Mouse (Mus musculus): ENCODE data around the gene Tbc1d30.

The Tbc1d30 gene

DNA sequence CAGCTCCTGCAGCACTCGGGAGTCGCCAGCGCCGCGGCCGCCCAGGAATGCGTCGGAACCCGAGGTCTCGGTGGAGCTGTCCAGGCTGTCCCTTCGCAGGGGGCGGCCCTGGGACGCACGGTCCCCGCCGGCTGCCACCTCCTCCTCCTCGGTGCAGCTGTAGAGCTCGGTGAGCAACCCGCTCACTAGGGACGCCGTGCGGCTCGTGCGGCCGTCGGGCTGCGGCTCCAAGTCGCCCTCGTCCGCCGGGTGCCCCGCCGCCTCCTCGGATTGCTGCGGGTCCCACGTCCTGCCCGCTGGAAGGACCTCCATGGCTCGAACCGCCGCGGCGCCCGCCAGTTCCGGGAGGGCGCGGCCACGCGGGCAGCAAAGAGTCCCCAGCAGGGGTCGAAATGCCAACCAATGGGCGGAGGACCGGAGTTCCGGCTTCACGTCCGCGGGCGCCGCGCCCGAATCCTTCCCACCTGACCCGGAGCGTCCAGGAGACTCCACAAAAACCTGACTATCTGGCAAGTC lies at the start of gene Tbc1d30:
Gene Tbc1d30, minus strand, starts transcription at position 213 of the 516 bp plus-strand sequence.
- peak in 1 of 2 experiments; percentile 40 for DNase-seq (ENCODE audit: low spot score in 2 of 2)

DNA sequence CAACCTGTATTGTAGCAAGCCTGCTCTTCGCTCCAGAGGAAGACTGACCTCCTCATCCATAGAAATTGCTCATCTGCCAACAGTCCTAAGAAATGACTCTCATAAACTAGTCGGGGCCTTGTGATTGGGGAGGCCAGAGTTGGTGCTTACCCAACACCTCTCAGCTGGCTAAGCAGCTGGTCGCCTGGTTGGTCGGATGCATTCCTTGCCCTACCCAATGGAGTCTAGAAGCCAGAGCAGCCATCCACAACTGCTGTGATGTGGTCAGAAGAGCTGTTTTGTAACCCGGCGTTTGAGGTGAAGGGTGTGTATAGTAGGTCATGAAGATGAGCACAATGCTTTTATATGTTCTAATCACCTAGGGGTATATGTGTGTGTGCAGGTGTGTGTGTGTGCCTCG lies 47.5 kb upstream of the Tbc1d30 start:
- DNase-seq (ENCODE audit: low spot score in 2 of 2): no peak

DNA sequence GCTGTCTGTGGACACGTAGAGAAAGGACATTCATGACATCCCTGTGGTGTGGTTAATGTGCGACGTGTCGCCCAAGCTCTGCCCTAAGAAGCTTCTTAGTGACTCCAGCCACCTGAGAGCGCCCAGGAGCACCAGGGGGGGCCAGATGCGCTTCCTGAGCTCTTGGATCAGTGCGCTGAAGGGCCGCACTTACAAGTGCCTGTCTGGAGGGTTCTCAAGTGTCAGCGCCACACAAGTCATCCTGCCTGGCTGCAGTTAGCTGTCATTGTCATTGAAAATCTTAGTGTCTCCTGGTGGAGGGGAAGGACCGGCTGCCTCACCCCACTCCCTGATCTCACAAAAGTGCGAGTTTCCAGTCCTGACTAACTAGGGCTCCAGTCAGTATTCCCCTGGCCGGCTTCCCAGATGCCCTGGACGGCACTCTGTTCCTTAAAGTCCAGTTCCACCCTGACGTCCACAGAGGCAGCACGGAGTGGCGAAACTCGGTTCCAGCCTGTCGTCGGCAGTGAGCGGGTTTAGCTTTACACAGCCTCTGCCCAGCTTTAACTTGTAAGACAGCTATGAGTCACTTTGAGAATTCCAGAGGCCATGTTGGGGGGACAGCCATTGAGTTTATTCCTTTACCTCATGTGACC lies 44.6 kb upstream of the Tbc1d30 start:
- no peak for DNase-seq (ENCODE audit: low spot score in 2 of 2)

DNA sequence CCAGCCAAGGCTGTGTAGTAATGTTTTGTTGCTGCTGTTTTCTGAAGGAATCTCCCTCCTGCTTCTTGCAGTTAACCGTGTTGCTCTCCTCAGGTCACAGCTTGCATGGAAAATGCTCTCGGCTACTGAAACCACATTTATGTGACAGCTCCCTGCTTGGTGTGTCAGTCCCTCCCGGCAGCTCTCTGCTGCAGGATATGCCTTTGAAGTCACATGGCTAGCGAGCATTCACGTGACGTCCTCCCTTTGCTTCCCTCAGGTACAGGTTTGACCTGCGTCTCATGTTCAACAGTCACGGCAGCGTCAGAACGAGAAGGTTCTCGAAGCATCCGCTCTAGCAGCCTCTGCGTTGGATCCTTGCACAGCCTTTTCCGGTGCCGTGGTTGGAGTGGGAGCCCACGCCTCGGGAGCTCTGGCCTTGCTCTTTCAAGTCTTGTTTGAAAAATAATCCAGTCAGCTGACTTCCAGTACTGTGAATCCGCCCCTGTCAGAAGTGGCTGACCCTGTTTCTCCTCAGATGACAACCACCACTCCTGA lies 43.8 kb upstream of the Tbc1d30 start:
- no peak for DNase-seq (ENCODE audit: low spot score in 2 of 2)

DNA sequence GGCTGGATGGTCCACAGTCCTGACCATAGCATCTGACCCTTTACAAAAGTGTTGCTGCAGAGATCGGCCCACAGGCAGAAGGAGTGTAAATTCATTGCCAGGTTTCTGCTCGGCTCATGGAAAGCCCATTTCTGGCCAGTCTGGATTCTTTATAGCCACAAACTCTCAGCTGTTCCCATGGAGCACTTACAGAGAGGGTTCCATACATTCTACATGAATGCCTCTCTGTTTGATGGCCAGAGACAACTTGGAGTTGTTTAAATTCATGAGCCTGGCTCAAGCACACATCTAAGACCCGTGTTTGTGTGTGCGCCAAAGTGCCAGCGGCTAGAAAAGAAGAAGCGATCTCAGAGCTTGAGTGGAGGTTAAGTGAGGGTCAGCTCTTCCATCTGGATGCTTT lies 43.2 kb upstream of the Tbc1d30 start:
- DNase-seq (ENCODE audit: low spot score in 2 of 2): no peak

DNA sequence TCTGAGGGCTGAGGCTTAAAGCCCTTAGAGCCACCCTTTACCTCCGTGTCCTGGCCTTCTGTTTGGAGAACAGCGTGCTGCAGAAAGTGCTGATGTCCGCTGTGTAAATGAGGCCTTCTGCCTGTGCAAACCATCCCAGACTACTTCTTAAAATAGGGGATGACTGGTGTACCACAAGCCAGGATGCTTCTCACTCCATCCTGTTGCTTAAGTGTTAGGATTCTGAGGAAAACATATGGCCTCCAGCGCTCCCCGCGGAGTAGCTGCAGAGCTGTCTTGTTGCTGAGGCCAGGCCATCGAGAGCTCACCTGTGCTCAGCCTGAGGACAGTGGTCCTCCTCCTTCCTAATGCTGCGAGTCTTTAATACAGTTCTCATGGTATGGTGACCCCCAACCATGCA lies 40.8 kb upstream of the Tbc1d30 start:
- DNase-seq (ENCODE audit: low spot score in 2 of 2): no peak

DNA sequence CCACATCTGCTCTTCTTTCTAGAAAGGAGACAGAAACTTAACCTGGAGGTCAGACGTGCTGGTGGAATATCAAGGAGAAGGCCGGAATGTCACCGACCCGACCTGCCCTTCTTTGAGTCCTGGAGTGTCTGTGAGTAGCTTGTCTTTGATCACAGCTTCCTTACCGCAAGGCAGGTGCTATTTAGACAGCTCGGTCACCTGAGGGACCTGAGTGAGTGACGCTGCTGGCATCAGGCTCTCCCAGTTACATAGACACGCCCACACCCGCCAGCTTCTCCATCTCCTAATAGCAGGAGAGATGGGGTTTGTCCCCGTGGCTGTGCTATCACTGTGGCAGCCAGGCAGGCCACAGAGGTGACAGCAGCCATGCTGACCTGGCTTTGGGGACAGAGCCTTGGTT lies 39.5 kb upstream of the Tbc1d30 start:
- DNase-seq (ENCODE audit: low spot score in 2 of 2): no peak

DNA sequence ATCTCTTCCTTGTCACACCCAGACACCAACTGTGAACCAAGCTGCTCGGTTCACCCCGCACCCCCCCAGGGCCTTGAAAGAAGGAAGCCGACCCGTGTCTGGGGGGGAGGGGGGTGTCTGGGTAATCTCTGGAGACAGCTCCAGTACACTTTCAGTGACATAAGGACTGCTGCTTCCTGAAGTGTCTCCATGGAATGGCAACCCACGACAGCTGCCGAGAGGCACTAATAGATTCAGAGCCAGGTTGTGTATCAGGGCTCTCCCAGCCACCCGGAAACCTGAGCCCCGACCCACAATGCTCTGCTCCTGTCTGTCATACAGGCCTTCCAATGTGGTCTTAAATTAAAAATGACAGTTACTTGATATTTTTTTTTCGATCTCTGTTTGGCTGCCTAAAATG lies 35.3 kb upstream of the Tbc1d30 start:
- DNase-seq (ENCODE audit: low spot score in 2 of 2): no peak

DNA sequence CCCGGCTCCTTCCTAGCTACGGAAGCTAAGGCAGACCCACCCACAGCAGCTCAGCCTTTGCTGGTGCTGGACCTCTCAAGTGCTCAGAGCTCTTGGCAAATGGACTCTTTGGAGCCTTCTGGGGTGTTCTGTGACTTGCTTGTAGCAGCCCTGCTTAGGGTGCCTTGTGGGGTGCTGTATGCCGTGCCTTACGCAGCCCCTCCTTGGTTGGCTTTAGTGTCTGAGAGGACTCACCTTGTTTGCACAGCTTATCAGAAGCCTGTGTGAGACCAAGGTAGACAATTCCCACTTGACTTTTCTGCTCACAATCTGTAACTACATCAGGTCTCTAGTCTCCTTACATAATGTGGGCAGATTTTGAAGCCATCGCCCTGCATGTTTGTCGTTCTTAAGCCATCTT lies 34.6 kb upstream of the Tbc1d30 start:
- no peak for DNase-seq (ENCODE audit: low spot score in 2 of 2)

DNA sequence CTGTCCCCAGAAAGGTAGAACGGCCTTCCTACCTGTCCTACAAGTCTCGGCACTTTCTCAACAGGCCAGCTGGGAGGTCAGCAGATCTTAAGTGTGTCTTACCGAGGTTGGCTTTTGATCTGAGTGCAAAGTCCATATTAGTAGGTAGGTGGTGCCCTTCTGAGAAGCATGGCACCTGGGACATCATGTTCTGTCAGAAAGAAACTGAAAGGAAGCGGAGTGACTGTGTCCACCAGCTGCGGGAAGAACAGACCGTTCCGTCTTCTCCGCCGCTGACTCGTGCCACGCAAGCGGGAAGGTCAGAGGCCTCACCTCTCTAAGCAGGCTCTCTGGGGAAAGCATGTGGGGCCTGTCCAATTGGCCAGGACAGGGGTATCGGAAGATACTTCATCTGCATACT lies 33.6 kb upstream of the Tbc1d30 start:
- no peak for DNase-seq (ENCODE audit: low spot score in 2 of 2)

DNA sequence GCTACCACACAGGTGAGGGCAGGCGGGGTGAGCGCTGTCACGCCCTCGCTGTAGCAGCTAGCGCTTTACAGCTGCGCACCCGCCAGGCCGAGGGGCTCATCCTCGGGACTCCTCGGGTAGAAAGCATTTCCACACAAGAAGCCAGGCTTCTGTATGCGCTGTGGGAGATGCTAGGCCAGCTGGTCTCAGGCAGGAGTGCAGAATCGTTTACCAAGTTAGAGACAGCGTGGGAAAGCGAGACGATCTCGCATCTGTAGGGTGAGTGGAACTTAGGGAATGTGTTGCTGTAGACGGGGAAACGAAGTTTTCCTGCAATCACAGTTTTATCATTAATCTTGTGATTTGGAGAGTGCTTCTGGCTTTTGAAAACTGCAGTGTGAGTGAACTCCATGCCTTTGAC lies 30.2 kb upstream of the Tbc1d30 start:
- no peak for DNase-seq (ENCODE audit: low spot score in 2 of 2)

DNA sequence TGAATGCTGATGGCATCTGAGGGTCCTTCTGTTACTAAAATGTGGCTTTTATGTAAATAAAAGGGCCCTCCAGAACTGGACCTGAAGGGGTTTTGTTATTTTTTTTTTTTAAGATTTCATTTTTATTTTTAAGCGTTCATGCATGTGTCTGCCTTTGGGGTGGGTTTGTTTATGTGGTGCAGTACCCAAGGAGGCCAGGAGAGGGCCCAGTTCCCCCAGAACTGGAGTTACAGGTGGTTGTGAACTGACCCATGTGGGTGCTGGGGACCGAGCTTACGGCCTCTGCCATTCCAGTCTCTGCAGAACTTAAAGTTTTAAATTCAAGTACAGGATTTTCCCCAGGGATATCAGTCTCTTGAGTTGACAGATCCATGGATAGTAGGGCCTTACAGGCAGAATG lies 28.3 kb upstream of the Tbc1d30 start:
- DNase-seq (ENCODE audit: low spot score in 2 of 2): no peak

DNA sequence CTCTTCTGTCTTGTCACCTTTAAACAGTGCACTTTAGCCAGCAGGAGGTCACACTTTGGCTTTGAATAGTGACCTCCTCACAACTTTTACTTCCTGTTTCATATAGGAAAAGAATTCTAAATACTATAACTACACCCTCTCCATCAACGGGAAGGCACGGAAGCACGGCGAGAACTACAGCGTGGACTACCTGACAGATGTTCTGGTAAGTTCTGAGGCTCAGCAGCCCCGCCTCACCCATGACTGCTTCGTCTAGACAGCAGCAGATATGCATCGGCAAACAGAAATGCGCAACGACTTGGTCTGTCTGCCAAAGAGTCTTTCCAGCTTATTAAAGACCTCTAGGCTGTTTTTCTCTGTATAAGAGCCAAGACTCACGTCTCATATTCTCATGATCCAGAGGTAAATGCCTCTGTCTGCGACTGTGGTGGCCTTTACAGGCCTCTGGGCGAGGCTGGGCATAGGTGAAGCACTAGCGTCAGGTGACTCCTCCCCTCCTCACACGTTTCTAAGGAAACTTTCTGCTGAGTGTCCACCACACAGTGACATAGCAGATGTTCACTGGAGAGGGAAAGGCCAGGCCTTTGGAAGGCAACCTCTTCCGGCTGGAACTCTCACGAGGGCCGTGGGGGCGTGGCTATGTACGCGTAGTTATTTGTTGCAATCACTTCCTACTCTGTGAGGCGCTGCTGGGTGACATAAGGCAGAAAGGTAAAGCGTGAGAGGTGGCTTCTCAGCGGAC lies 25.6 kb upstream of the Tbc1d30 start:
- DNase-seq (ENCODE audit: low spot score in 2 of 2): no peak

DNA sequence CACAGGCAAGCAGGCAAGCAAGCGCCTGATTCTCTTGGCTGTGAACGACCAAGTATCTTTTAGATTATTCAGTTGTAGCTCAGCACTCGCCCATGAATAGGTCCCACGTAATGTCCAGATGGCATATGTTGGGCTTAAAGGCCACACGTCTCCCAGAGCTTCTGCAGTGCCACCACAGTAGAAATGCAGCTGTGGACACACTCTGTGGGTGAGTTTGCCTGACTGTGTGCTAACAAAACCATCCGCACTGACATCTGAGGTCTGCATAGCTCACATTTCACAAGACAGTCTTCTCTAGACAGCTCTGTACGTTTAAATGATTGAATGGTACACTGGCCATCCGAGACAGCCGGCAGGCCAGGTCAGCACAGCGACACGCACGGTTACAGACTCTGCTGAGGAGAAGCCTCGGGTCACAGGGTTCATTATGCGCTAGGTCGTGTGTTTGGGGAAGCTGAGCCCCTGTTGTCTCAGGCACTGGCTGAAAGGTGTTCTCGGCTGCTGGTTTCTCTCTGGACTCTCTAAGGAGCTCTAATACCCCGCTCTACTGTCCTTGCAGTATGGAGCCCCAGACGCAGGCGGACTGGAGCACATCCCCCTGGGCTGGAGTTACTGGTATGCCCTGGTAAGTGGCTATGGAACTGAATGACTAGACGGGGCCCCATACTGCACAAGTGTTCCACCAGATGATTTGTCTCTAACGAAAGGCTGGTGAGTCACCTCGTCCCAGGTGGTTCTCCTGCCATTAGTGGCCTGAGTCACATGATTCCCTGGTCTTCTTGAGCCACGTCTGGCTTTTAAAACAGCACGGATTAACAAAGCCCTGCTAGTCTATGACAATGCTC lies 24.8 kb upstream of the Tbc1d30 start:
- no peak for DNase-seq (ENCODE audit: low spot score in 2 of 2)

DNA sequence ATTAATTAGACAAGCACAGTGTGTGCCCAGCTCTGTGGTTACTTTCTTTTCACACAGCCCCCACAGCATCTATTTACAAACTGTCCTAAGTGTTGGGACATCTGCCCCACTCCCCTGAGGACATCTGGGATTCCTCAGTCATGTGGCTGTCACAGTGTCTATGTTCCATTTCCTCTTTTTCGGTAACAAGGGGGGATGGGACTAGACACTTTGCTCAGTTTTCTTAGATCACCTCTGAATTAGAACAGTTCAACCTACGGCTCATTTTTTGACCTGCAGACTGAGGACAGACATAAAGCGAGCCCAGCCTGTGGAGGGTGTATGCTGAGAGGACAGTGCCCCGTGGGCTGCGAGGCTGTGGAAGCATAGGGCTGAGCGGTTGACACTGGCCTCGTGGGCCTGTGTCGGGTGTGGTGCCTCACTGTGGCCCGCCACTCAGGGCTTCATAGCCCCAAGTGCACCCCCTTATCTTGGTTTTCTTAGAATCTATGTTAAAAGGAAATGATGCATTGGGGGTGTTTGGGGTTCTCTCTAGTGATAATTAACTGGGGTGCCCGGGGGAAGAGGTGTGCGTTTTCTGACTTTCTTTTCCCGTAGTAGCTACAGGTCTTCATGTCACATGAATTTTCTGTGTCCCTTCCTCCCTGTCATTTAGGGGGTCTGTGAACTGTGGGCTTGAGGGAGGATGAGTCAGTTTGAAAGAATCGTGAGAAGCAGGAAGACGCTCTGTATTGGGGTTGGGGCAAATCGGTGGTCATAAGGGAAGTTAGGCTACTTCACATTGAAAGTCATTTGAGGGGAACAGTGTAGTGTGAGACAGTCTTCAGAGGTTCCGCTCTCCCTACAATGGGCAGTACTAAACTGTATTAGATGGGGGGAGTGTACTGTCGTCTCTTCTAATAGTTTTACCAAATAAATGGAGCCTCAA lies 23.9 kb upstream of the Tbc1d30 start:
- no peak for DNase-seq (ENCODE audit: low spot score in 2 of 2)

DNA sequence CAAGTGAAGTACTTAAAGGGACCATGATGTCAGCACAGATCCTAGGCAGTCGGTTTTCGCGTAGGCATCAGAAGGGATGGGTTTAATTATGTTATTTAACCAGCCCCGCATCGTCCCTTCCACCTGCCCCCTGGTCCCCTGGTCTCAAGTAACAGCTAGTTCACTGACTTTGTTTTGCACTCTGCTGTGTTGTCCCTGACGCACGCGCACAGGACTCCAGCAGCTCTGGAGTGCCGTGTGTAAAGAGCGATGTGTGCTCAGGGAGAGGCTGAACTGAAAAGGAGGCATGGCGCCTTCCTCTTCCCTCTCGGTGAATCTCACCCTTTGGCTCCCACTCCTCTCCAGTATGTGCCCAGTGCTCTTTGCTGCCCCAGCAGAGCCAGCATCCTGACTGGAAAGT lies 22.9 kb upstream of the Tbc1d30 start:
- no peak for DNase-seq (ENCODE audit: low spot score in 2 of 2)

DNA sequence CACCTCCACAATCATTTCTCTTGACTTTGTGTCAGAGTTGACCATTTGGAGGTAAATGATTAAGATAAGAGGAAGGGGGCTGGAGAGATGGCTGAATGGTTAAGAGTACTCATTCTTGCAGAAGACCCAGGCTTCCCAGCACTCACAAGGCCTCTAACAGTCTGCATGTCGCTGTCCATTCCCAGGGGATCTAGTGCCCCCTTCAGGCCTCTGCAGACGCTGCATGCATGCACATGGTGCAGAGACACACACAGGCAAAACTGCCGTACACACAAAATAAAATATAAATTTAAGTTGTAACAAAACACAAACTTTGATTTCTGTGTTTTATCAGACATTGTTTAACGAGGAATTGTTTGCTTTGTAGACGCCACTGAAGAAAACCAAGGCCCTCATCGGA lies 19.7 kb upstream of the Tbc1d30 start:
- no peak for DNase-seq (ENCODE audit: low spot score in 2 of 2)

DNA sequence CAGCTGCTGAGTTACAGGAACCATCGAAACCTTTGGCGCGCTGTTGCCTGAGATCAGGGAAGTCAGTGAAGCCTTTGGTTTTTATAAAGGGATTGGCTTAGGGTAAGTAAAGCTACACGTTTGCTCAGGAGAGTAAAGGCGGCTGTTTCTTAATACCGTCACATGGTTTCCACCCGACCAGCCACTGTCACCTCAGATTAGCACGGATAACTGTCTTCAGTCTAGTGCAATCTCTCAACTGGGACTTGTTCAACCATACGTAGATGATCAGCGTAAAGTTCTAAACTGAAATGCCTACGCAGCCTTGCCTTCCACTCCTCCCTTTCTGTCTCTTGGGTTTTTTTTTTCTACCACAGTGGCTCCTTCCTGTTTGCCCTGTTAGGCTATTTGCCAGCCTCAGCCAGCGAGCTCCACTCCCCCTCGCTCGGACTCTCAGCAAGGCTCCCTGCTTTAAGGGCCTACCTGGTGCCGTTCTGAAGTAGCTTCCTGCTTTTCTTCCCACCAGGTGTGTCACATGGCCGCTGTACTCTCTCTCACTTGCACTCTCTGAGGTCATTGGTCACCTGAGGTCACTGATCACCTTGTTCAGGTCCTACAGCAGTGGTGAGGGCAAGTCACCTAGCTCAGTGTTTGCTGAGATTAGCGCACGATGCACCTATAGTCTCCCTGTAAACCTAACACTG lies 17.8 kb upstream of the Tbc1d30 start:
- no peak for DNase-seq (ENCODE audit: low spot score in 2 of 2)

DNA sequence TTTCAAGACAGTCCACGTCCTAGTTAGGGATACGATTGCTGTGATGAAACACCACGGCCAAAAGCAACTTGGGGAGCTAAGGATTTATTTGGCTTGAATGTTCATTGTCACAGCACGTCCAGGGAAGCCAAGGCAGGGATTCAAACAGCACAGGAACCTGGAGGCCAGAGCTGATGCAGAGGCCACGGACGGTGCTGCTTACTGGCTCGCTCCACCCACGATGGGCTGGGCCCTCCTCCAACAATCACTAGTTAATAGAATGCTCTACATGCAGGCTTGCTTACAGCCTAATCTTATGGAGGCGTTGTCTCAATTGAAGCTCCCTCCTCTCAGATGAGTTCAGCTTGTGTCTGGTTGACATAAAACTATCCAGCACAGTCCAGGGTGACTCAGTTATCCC lies 16.7 kb upstream of the Tbc1d30 start:
- no peak for DNase-seq (ENCODE audit: low spot score in 2 of 2)

DNA sequence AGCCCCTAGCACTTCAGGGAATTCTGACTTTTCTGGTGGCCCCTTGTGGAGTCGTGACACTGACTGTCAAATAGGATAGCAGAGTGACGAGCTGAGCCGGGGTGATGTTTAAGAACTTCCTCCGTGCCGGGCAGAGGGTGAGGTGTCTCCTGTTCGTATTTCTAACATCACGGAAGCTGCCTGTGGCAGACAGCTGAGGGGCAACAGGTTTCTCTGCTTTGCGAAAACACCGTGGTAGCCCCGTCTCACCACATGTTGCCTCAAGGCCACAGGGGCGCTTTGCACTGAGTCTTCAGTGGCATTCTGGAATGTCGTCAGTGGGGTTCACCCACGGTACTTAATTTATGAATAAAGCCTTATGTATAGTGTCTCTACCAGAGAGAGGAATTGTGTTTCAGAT lies 16.2 kb upstream of the Tbc1d30 start:
- no peak for DNase-seq (ENCODE audit: low spot score in 2 of 2)

All from spleen, postnatal 10 days (tissue).